Mouse (Mus musculus) stomach, postnatal 0 days (tissue): ENCODE results near the gene Kat6b. TPM values are rescaled to one million over a fixed set of nuclear protein-coding genes. Genes with fewer than 3 reads are reported as not detected.
A peak's percentile ranks its signal among the peaks of the same experiment; 100 is the strongest.

Experiments
- ATAC-seq: fragments of 200-750 bp; cut with Nextera tagmentation; 2 replicates; pipeline ENCODE4 v1.8.0; 2017; ENCODE audit not compliant: low FRiP score, low TSS enrichment
- DNase-seq: peaks from one replicate; pipeline ENCODE4 v3.0.0-alpha.2; 2016; ENCODE audit warnings: low spot score
- H3K27ac ChIP-seq: fragments of 300-500 bp; sonication (generic); replicated peaks from 2 replicates; pipeline ENCODE4 v1.5.1; 2014; ENCODE audit warnings: mild to moderate bottlenecking, control low read depth
- H3K27me3 ChIP-seq: fragments of 300-500 bp; sonication (generic); 2 replicates; pipeline ENCODE4 v1.6.1; 2014; ENCODE audit warnings: low read length; ENCODE audit not compliant: control insufficient read depth, insufficient read depth
- H3K36me3 ChIP-seq: fragments of 300-500 bp; sonication (generic); 2 replicates; pipeline ENCODE4 v1.6.1; 2014; ENCODE audit warnings: low read length, mixed read lengths; ENCODE audit not compliant: control insufficient read depth, insufficient read depth
- H3K4me1 ChIP-seq: fragments of 300-500 bp; sonication (generic); replicated peaks from 2 replicates; pipeline ENCODE4 v1.6.1; 2014; ENCODE audit warnings: antibody characterized with exemption; ENCODE audit not compliant: control insufficient read depth, insufficient read depth
- H3K4me2 ChIP-seq: fragments of 300-500 bp; sonication (generic); replicated peaks from 2 replicates; pipeline ENCODE4 v1.6.1; 2014; ENCODE audit warnings: low read depth, mild to moderate bottlenecking, control low read depth, moderate library complexity
- H3K4me3 ChIP-seq: fragments of 300-500 bp; sonication (generic); 2 replicates; pipeline ENCODE4 v1.5.1; 2014; ENCODE audit warnings: low read depth, low read length, control low read depth
- H3K9ac ChIP-seq: fragments of 300-500 bp; sonication (generic); 2 replicates; pipeline ENCODE4 v1.6.1; 2014; ENCODE audit warnings: mild to moderate bottlenecking, low read length, control low read depth, mixed read lengths
- H3K9me3 ChIP-seq: fragments of 300-500 bp; sonication (generic); 2 replicates; pipeline ENCODE4 v1.6.1; 2016; ENCODE audit warnings: low read length; ENCODE audit not compliant: control insufficient read depth
- CTCF ChIP-seq: IDR thresholded peaks from 2 replicates; pipeline ENCODE4 v1.5.1; 2016; ENCODE audit warnings: antibody characterized with exemption, low read depth, mild to moderate bottlenecking, moderate library complexity
- EP300 ChIP-seq: optimal IDR thresholded peaks from 2 replicates; pipeline ENCODE3; 2016; ENCODE audit warnings: antibody characterized with exemption
- WGBS: fragments of 180-500 bp; shearing (Covaris S2); extraction: QIAGEN DNeasy Blood & Tissue Kit; methylation state at CpG from one replicate; pipeline ENCODE4 v1.1.7; 2014; 5-methylcytosine and 5-hydroxymethylcytosine counted together
- polyA plus RNA-seq: library from polyadenylated mRNA; unstranded; fragments of >200 nt; fragmentation: Nextera tagmentation; extraction: Ambion mirVana; gene quantifications from 2 replicates; pipeline ENCODE4 v1.2.1, GENCODE M21; 2015

Kat6b gene
- polyA plus RNA-seq, 1 experiment from 2014 or later: 4.0 TPM

DNA sequence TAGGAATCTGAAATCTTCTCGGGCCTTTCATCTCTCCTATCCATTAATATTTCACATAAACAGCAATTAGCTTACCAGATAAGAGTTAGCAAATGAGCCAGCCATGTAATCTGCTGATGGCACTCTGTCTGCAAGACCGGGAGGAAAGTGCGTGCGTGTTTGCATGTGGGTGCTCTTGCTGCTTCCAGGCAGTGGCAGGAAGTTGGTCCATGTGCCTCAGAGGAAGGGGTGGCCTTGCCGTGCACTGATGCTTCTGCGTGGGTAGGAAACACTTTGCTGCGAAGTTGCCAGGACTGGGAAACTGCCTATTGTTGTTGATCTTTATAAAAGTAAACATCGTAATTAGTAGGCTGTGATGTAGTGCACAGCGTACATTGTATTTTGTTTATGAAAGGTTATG, 42.0 kb downstream of the Kat6b start:
- 33% methylated on average over 9 of the region's 9 CpGs for WGBS

DNA sequence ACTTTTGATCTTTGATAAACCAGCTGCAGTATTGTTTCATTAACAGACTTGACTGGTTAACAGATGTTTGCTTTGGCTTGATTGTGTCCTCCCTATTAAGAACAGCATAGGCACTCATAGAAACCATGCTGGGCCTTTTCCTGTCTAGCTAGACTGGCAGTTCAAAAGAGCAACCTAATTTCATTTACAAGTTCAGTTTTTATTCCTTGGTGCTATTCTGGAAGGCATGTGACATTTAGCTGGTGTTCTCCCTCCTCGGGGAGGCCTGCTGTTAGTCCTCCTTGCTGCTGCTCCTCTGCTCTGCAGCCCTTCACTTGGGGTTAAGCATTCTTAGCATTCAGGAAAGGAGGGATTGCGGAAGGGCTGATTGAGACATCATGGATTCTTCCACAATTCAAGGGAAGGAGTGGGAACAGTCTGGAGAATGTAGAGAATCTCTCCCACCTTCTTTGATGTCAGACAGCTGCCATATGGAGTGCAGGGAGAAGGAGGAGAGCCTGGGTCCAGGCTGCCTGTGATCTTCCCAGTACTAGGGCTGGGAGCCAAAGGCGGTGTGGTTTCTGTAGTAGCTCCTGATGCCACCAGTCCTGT, 42.7 kb downstream of the Kat6b start:
- DNase-seq: no peak
- no peaks in the 10 kb centered on the region for H3K36me3 ChIP-seq
- peaks cover 14% of the 10 kb centered on the region for H3K4me1 ChIP-seq
- 21% methylated on average over 3 of the region's 3 CpGs for WGBS
- no peak; the same call in 1 of the 2 replicates for ATAC-seq
- H3K27ac ChIP-seq: peak overlapping the region; percentile 78
- no peak overlapping the region for H3K9ac ChIP-seq
- H3K9me3 ChIP-seq: no peaks in the 10 kb centered on the region
- TF ChIP-seq CTCF: no peak
- TF ChIP-seq EP300: no peak
- no peaks in the 10 kb centered on the region for H3K27me3 ChIP-seq
- H3K4me2 ChIP-seq: no peak overlapping the region
- no peak overlapping the region for H3K4me3 ChIP-seq

More for the DNA sequence above, 42.0 kb downstream of the Kat6b start:
- Histone ChIP-seq H3K9ac (no peak overlapping the region), H3K36me3 (no peaks in the 10 kb centered on the region), H3K4me3 (no peak overlapping the region), H3K27me3 (no peaks in the 10 kb centered on the region), H3K27ac (peak overlapping the region; percentile 78), H3K9me3 (no peaks in the 10 kb centered on the region), H3K4me2 (peak overlapping the region; percentile 8; the same call in 1 of the 2 replicates), H3K4me1 (peaks cover 14% of the 10 kb centered on the region)
- no peak for ATAC-seq
- TF ChIP-seq CTCF (no peak), EP300 (no peak)
- no peak for DNase-seq

DNA sequence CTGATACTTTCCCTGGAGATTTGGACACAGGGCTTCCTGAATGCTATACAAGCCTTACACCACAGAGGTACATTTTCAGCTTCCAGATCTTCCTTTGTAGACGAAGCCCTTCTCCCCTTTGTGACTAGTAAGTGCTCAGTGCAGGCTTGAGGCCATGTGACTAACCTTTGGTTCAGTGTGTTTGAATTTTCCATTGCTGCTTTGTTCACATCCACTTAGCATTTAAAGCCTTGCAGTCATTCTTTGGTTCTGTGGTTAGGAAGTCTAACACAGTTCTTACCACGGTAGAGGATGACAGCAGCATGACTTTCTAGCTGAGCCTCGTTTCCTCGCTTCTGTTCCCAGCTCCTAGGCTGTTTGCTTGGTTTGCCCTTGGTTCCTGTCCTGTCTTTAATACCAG, 44.4 kb downstream of the Kat6b start:
- no peak for DNase-seq
- Histone ChIP-seq H3K36me3 (no peaks in the 10 kb centered on the region), H3K27me3 (no peaks in the 10 kb centered on the region), H3K27ac (0 out of 2 replicates have a peak overlapping the region, but pooled peaks have one; percentile 36), H3K4me1 (peaks cover 14% of the 10 kb centered on the region), H3K4me3 (no peak overlapping the region), H3K9me3 (no peaks in the 10 kb centered on the region), H3K4me2 (no peak overlapping the region), H3K9ac (no peak overlapping the region)
- no peak for TF ChIP-seq EP300
- TF ChIP-seq CTCF: no peak
- ATAC-seq: no peak
- WGBS: 59% methylated on average over 4 of the region's 4 CpGs

DNA sequence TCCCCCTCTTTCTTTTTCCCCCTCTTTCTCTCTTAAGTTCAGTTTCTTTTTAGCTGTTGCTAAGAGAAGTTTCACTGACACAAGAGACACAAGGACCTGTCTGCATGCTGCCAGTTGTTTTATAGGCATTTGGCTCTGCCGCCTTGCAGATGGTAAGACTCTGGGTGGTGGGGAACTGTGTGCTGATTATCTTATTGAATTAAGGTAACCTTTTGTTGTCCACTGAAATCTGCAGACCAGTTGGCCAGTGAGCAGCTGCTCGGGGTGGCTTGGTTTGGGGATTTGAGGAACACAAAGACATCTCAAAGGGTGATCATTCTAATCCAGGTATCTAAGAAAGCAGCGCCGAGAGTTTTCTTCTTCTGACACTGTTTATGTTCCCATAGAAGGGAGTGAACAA, 52.3 kb downstream of the Kat6b start:
- WGBS: 54% methylated on average over 4 of the region's 4 CpGs
- Histone ChIP-seq H3K9ac (no peak overlapping the region), H3K4me2 (no peak overlapping the region), H3K4me1 (no peaks in the 10 kb centered on the region), H3K9me3 (no peaks in the 10 kb centered on the region), H3K4me3 (no peak overlapping the region), H3K27ac (no peak overlapping the region), H3K36me3 (no peaks in the 10 kb centered on the region; the same call in 1 of the 2 replicates), H3K27me3 (no peaks in the 10 kb centered on the region)
- DNase-seq: no peak
- TF ChIP-seq EP300 (no peak), CTCF (no peak)
- no peak for ATAC-seq

DNA sequence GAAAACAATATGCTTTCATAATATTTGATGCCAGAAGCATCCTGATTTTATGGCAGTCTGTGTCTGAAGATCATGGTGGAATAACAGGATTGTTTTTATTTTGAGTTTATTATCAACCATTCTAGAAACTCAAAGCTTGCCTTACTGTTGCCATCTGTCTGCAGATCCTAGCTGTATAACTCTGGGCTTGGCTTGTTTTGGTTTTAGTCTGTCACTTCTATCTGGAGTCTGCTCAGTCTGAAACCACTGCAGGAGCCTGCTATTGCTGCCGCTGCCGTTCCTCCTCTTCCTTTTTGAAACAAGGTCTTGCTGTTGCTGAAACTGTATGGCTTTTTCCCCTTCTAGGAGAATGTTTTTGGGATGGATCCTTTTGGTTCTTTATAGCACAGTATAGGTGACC, 52.8 kb downstream of the Kat6b start:
- Histone ChIP-seq H3K4me2 (no peak overlapping the region), H3K9me3 (no peaks in the 10 kb centered on the region), H3K9ac (no peak overlapping the region), H3K4me3 (no peak overlapping the region), H3K36me3 (no peaks in the 10 kb centered on the region; the same call in 1 of the 2 replicates), H3K27ac (no peak overlapping the region), H3K27me3 (no peaks in the 10 kb centered on the region), H3K4me1 (no peaks in the 10 kb centered on the region)
- WGBS: 40% methylated on average over 2 of the region's 2 CpGs
- DNase-seq (no peak), ATAC-seq (no peak)
- no peak for TF ChIP-seq CTCF
- no peak for TF ChIP-seq EP300

DNA sequence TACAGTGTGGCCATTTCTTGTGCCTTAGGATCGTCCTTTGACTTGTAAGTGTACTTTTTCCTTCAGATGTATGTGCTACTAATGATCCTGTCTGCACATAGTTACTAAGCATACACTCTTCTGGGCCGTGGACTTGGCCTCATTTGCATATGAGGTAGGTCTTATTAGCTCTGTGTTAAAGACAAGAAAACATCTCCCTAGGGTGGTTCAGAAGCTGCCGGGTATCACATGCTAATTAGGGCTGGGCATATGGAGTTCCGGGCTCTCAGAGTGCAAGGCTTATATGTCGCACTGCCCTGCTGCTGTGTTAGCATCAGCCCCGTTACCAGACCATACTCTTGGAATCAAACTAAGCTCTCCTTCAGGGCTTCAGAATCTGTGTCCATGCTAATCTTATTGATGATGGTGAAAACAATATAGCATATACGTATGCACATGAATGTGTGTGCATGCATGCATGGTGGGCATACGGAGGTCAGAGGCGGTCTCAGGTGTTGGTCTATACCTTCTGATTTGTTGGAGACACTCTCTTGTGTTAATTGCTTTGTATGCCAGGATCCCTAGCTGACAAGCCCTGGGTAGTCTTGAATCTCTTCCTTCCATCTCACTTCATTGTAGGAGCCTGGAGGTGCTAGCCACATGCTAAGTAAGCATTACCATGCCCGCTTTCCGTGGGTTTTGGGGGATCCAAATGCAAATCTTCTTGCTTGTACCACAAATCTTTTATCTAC, 53.5 kb downstream of the Kat6b start:
- TF ChIP-seq CTCF (no peak), EP300 (no peak)

More for the DNA sequence above, 53.5 kb downstream of the Kat6b start:
- Histone ChIP-seq H3K36me3 (no peaks in the 10 kb centered on the region; the same call in 1 of the 2 replicates), H3K27ac (no peak overlapping the region), H3K4me2 (no peak overlapping the region), H3K27me3 (no peaks in the 10 kb centered on the region), H3K4me3 (no peak overlapping the region), H3K9me3 (no peaks in the 10 kb centered on the region), H3K4me1 (no peaks in the 10 kb centered on the region), H3K9ac (no peak overlapping the region)
- WGBS: 85% methylated on average over 11 of the region's 11 CpGs
- DNase-seq: no peak
- ATAC-seq: no peak
